Mouse (Mus musculus) kidney, embryonic 15.5 days (tissue): Measurements from ENCODE around the gene Gm17490. TPM values are rescaled to one million over a fixed set of nuclear protein-coding genes. Genes with fewer than 3 reads are reported as not detected.
"Not testable (repeated sequence)": the region's sequence is repeated elsewhere in the genome, so short reads cannot be mapped to it uniquely, and the experiment has no call there.

Experiments
- ATAC-seq: fragments of 200-750 bp; cut with Nextera tagmentation; replicated peaks from 2 replicates; pipeline ENCODE4 v1.8.0; 2017; ENCODE audit warnings: moderate TSS enrichment; ENCODE audit not compliant: low FRiP score
- H3K27ac ChIP-seq: fragments of 300-500 bp; sonication (generic); 2 replicates; pipeline ENCODE4 v1.5.1; 2015; ENCODE audit warnings: mild to moderate bottlenecking, inconsistent platforms
- H3K27me3 ChIP-seq: fragments of 300-500 bp; sonication (generic); 2 replicates; pipeline ENCODE4 v1.6.1; 2015; ENCODE audit warnings: inconsistent platforms
- H3K36me3 ChIP-seq: fragments of 300-500 bp; sonication (generic); 2 replicates; pipeline ENCODE4 v1.6.1; 2015; ENCODE audit warnings: inconsistent platforms
- H3K4me1 ChIP-seq: fragments of 300-500 bp; sonication (generic); 2 replicates; pipeline ENCODE4 v1.6.1; 2015; ENCODE audit warnings: inconsistent platforms
- H3K4me2 ChIP-seq: fragments of 300-500 bp; sonication (generic); 2 replicates; pipeline ENCODE4 v1.6.1; 2015; ENCODE audit warnings: moderate library complexity, mild to moderate bottlenecking, inconsistent platforms
- H3K4me3 ChIP-seq: fragments of 300-500 bp; sonication (generic); replicated peaks from 2 replicates; pipeline ENCODE4 v1.5.1; 2015; ENCODE audit warnings: mild to moderate bottlenecking, inconsistent platforms
- H3K9ac ChIP-seq: fragments of 300-500 bp; sonication (generic); 2 replicates; pipeline ENCODE4 v1.6.1; 2015; ENCODE audit warnings: mild to moderate bottlenecking, inconsistent platforms
- H3K9me3 ChIP-seq: fragments of 300-500 bp; sonication (generic); replicated peaks from 2 replicates; pipeline ENCODE4 v1.6.1; 2016; ENCODE audit warnings: inconsistent platforms
- WGBS: fragments of 180-500 bp; shearing (Covaris S2); methylation state at CpG from one replicate; pipeline ENCODE4 v1.1.7; 2015; ENCODE audit warnings: mixed read lengths; 5-methylcytosine and 5-hydroxymethylcytosine counted together
- polyA plus RNA-seq: library from polyadenylated mRNA; unstranded; fragments of >200 nt; fragmentation: Nextera tagmentation; extraction: Ambion mirVana; gene quantifications from 2 replicates; pipeline ENCODE4 v1.2.1, GENCODE M21; 2015

Gm17490 gene
- polyA plus RNA-seq, 1 experiment from 2014 or later, result not detected

DNA sequence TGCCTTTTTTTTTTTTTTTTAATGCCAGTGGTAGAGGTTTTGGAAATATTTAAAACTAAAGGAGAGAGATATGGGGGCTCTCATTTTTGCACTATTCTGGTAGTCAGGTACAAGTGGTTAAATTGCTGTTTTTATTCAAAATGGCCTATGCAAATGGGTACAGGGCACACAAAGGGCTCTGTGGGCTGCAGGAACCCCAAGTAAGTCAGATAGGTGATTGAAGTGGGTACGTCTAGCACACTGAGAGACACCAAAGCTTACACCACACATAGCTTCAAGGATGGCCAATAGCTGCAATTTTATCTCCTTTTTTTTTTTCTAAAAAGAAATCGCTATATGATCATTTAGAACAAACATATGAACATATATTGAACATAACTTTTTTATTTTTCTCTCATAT is 6.5 kb downstream of the Gm17490 start:
- Histone ChIP-seq H3K4me1 (no peaks in the 10 kb centered on the region), H3K4me3 (no peak overlapping the region), H3K27me3 (no peaks in the 10 kb centered on the region), H3K36me3 (no peaks in the 10 kb centered on the region), H3K9me3 (no peaks in the 10 kb centered on the region), H3K27ac (no peak overlapping the region), H3K9ac (no peak overlapping the region), H3K4me2 (no peak overlapping the region)
- 75% methylated on average over 2 of the region's 2 CpGs for WGBS
- no peak for ATAC-seq

GRCm38 (mm10) chr2:11616846-11617245 is 9.2 kb downstream of the Gm17490 start:
- H3K27me3 ChIP-seq, result no peaks in the 10 kb centered on the region
- H3K36me3 ChIP-seq, result no peaks in the 10 kb centered on the region
- no peak for ATAC-seq
- no peak overlapping the region for H3K4me3 ChIP-seq
- H3K9me3 ChIP-seq, result no peaks in the 10 kb centered on the region
- H3K4me1 ChIP-seq, result no peaks in the 10 kb centered on the region
- H3K27ac ChIP-seq, result no peak overlapping the region
- 89% methylated on average over 9 of the region's 9 CpGs for WGBS
- H3K9ac ChIP-seq, result no peak overlapping the region
- H3K4me2 ChIP-seq, result no peak overlapping the region

- H3K27ac ChIP-seq, H3K4me1 ChIP-seq, H3K4me2 ChIP-seq, H3K36me3 ChIP-seq, H3K9ac ChIP-seq, H3K4me3 ChIP-seq, ATAC-seq, H3K27me3 ChIP-seq, H3K9me3 ChIP-seq: not testable (repeated sequence)
- WGBS, result 87% methylated on average over 6 of the region's 6 CpGs
These were observed 13.1 kb downstream of the Gm17490 start for GRCm38 (mm10) chr2:11612939-11613338.

DNA sequence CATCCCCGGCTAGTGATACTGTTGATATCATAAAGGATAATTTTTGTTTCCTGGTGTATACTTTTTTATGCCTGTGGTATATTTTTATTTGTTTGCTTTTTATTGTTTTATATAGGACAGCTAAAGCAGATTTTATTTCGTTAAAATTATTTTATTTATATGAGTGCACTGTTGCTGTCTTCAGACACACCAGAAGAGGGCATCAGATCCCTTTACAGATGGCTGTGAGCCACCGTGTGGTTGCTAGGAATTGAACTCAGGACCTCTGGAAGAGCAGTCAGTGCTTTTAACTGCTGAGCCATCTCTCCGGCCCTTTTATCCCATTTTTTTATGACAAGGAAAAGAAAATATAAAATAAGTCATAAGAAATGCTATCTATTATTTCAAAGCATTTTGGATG is 19.3 kb downstream of the Gm17490 start:
- not testable (repeated sequence) for H3K4me2 ChIP-seq, H3K9me3 ChIP-seq, H3K4me1 ChIP-seq, H3K9ac ChIP-seq, ATAC-seq, H3K27me3 ChIP-seq, H3K36me3 ChIP-seq, H3K27ac ChIP-seq, H3K4me3 ChIP-seq
- 79% methylated on average over 4 of the region's 4 CpGs for WGBS

GRCm38 (mm10) chr2:11604911-11605310 is 21.2 kb downstream of the Gm17490 start:
- peaks cover 8% of the 10 kb centered on the region for H3K36me3 ChIP-seq
- no peaks in the 10 kb centered on the region for H3K9me3 ChIP-seq
- ATAC-seq, result no peak
- H3K27me3 ChIP-seq, result no peaks in the 10 kb centered on the region
- H3K27ac ChIP-seq, result no peak overlapping the region
- peaks cover 11% of the 10 kb centered on the region for H3K4me1 ChIP-seq
- H3K4me3 ChIP-seq, result no peak overlapping the region
- H3K4me2 ChIP-seq, result no peak overlapping the region
- no peak overlapping the region for H3K9ac ChIP-seq

GRCm38 (mm10) chr2:11604053-11604452 is 22.0 kb downstream of the Gm17490 start, which contains the start of gene Rbm17:
Rbm17 (minus strand) TSS chr2:11604153.
- H3K9me3 ChIP-seq, result no peaks in the 10 kb centered on the region

GRCm38 (mm10) chr2:11602506-11603489 is 23.3 kb downstream of the Gm17490 start:
- H3K9me3 ChIP-seq, result no peaks in the 10 kb centered on the region
- peak overlapping the region; percentile 93 for H3K9ac ChIP-seq
- WGBS, result under 1% methylated on average over 78 of the region's 78 CpGs
- peaks cover 28% of the 10 kb centered on the region for H3K36me3 ChIP-seq
- peak overlapping the region; percentile 81 for H3K27ac ChIP-seq
- ATAC-seq, result peak; percentile 99
- peaks cover 11% of the 10 kb centered on the region for H3K4me1 ChIP-seq
- no peaks in the 10 kb centered on the region for H3K27me3 ChIP-seq
- peak overlapping the region; percentile 74 for H3K4me2 ChIP-seq
- H3K4me3 ChIP-seq, result peak overlapping the region; percentile 98

More at GRCm38 (mm10) chr2:11604053-11604452, 22.0 kb downstream of the Gm17490 start, which contains the start of gene Rbm17:
- peak within 1 kb of the TSS; percentile 98 for H3K4me3 ChIP-seq
- H3K36me3 ChIP-seq, result peaks cover 16% of the 10 kb centered on the region
- H3K27me3 ChIP-seq, result no peaks in the 10 kb centered on the region
- ATAC-seq, result no peak
- peaks cover 11% of the 10 kb centered on the region for H3K4me1 ChIP-seq
- peak within 1 kb of the TSS; percentile 74 for H3K4me2 ChIP-seq
- peak within 1 kb of the TSS; percentile 81 for H3K27ac ChIP-seq
- H3K9ac ChIP-seq, result peak within 1 kb of the TSS; percentile 93
- 86% methylated on average over 5 of the region's 5 CpGs for WGBS

GRCm38 (mm10) chr2:11601795-11602194 is 24.3 kb downstream of the Gm17490 start:
- H3K9me3 ChIP-seq, result no peaks in the 10 kb centered on the region
- no peak overlapping the region for H3K27ac ChIP-seq
- no peak for ATAC-seq
- H3K4me1 ChIP-seq, result peaks cover 11% of the 10 kb centered on the region
- WGBS, result 81% methylated on average over 6 of the region's 6 CpGs
- H3K36me3 ChIP-seq, result peaks cover 38% of the 10 kb centered on the region
- H3K9ac ChIP-seq, result peak overlapping the region; percentile 93
- H3K4me2 ChIP-seq, result peak overlapping the region; percentile 74
- H3K4me3 ChIP-seq, result peak overlapping the region; percentile 98
- H3K27me3 ChIP-seq, result no peaks in the 10 kb centered on the region

DNA sequence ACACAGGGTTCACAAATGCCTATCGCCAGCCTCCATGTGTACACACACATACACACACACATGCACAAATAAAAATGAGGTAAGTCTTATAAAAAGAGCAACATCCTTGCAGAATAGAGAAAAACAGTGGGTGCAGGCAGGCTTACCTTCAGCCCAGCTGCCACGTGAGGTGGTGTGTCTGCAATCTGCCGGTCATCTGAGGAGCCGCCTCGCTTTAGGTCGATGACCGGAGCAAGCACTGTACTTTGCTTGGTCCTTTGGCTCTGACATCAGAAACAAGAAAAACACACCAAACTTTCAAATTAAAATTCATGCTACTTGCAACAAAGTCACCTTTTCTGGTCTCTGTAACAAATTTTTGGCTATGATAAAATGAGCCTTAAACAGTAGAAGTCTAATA is 28.2 kb downstream of the Gm17490 start:
- H3K36me3 ChIP-seq, result peaks cover 71% of the 10 kb centered on the region

GRCm38 (mm10) chr2:11596690-11597089 is 29.4 kb downstream of the Gm17490 start:
- H3K9me3 ChIP-seq, result no peaks in the 10 kb centered on the region
- H3K4me1 ChIP-seq, result peaks cover 6% of the 10 kb centered on the region
- no peak overlapping the region for H3K27ac ChIP-seq
- no peaks in the 10 kb centered on the region for H3K27me3 ChIP-seq
- no peak overlapping the region for H3K9ac ChIP-seq
- H3K36me3 ChIP-seq, result peaks cover 83% of the 10 kb centered on the region
- ATAC-seq, result no peak
- 82% methylated on average over 2 of the region's 2 CpGs for WGBS
- no peak overlapping the region for H3K4me2 ChIP-seq
- no peak overlapping the region for H3K4me3 ChIP-seq

More for the DNA sequence above, 28.2 kb downstream of the Gm17490 start:
- Histone ChIP-seq H3K27me3 (no peaks in the 10 kb centered on the region), H3K4me2 (no peak overlapping the region), H3K9me3 (no peaks in the 10 kb centered on the region), H3K27ac (no peak overlapping the region), H3K4me1 (peaks cover 11% of the 10 kb centered on the region), H3K9ac (no peak overlapping the region), H3K4me3 (no peak overlapping the region)
- 93% methylated on average over 7 of the region's 7 CpGs for WGBS
- no peak for ATAC-seq

GRCm38 (mm10) chr2:11587996-11588395 is 38.1 kb downstream of the Gm17490 start:
- 77% methylated on average over 4 of the region's 4 CpGs for WGBS
- no peak for ATAC-seq
- no peaks in the 10 kb centered on the region for H3K27me3 ChIP-seq

DNA sequence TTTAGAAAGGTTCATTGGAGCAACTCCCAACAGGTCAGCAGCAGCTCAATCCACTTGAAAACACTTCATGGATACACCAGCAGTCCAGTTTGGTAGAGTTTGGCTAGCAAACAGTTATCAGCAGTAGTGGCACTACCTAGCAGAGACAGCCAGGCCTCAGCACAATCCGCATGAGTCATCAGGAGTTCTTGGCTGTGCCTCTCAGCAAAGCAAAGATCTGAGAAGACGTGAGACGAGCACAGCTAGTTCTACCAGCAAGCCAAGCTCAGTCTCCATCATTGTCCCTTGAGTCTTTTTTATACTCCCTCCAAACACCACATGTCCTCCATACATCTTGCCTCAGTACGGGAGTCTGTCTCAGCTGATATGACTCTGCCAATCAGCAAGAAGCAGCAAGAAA is 46.7 kb downstream of the Gm17490 start:
- Histone ChIP-seq H3K9ac (no peak overlapping the region), H3K9me3 (no peaks in the 10 kb centered on the region), H3K4me2 (no peak overlapping the region), H3K4me1 (no peaks in the 10 kb centered on the region), H3K27ac (no peak overlapping the region), H3K4me3 (no peak overlapping the region), H3K27me3 (no peaks in the 10 kb centered on the region), H3K36me3 (peaks cover 27% of the 10 kb centered on the region)
- 95% methylated on average over 4 of the region's 4 CpGs for WGBS
- no peak for ATAC-seq

More at GRCm38 (mm10) chr2:11587996-11588395, 38.1 kb downstream of the Gm17490 start:
- Histone ChIP-seq H3K9me3 (no peaks in the 10 kb centered on the region), H3K27ac (no peak overlapping the region), H3K4me1 (no peaks in the 10 kb centered on the region), H3K4me3 (no peak overlapping the region), H3K4me2 (no peak overlapping the region), H3K36me3 (peaks cover 98% of the 10 kb centered on the region), H3K9ac (no peak overlapping the region)
